Comparison of ENCODE assay signal across 8 mouse cellular contexts in genomic region chr13:74259460-74260230, GRCm38 (mm10). TPM values are rescaled to one million over a fixed set of nuclear protein-coding genes. Genes with fewer than 3 reads are reported as not detected.
DNase-seq lines count a peak whose midpoint lies in the region; ATAC-seq and TF ChIP-seq lines count a peak whose summit lies in the region.

No protein-coding gene starts in this region.

- peak overlapping the region; percentile 37 for H3K4me3 ChIP-seq in intestine, postnatal 0 days (ENCODE audit: low read depth, low read length)
- H3K4me3 ChIP-seq in limb, embryonic 13.5 days = peak overlapping the region; percentile 58
- H3K4me3 ChIP-seq in midbrain, embryonic 12.5 days = peak overlapping the region; percentile 53

- 0 out of 2 replicates have a peak overlapping the region, but pooled peaks have one; percentile 5 for H3K27ac ChIP-seq in intestine, postnatal 0 days (ENCODE audit: low read depth, low read length)
- no peak overlapping the region for H3K27ac ChIP-seq in limb, embryonic 13.5 days
- no peak overlapping the region for H3K27ac ChIP-seq in midbrain, embryonic 12.5 days (replicated peaks)

- peak overlapping the region; percentile 76 for H3K4me2 ChIP-seq in intestine, postnatal 0 days (replicated peaks; ENCODE audit: low read depth)
- peak overlapping the region; percentile 84 for H3K4me2 ChIP-seq in limb, embryonic 13.5 days (replicated peaks)
- H3K4me2 ChIP-seq in midbrain, embryonic 12.5 days (replicated peaks) = peak overlapping the region; percentile 89

- peak; percentile 85 for DNase-seq in ZHBTc4 (ENCODE audit: low read depth, low spot score)
- DNase-seq in embryo, embryonic 10.5 days (ENCODE audit: low spot score) = peak; percentile 61
- peak; percentile 67 to 78 for DNase-seq in heart, adult 18-20 months
- peak; percentile 59 for DNase-seq in right cerebral cortex, postnatal 4 days
- DNase-seq in adipocyte (ENCODE audit: low spot score) = no peak

- TF ChIP-seq CTCF in intestine, postnatal 0 days (IDR thresholded peaks at IDR 0.05; ENCODE audit: low read depth) = no peak

- ATAC-seq in intestine, postnatal 0 days = peak; percentile 79
- peak; percentile 82 for ATAC-seq in limb, embryonic 13.5 days (ENCODE audit: low FRiP score, low read depth)
- peak; percentile 84 for ATAC-seq in midbrain, embryonic 12.5 days (ENCODE audit: low FRiP score, low read depth)

- no peaks in the 10 kb centered on the region for H3K36me3 ChIP-seq in intestine, postnatal 0 days (ENCODE audit: control insufficient read depth, insufficient read depth)
- no peaks in the 10 kb centered on the region for H3K36me3 ChIP-seq in limb, embryonic 13.5 days
- no peaks in the 10 kb centered on the region for H3K36me3 ChIP-seq in midbrain, embryonic 12.5 days

- H3K4me1 ChIP-seq in intestine, postnatal 0 days (replicated peaks; ENCODE audit: control insufficient read depth, insufficient read depth, low read length) = 0 out of 2 replicates have a peak, but pooled peaks cover 4% of the 10 kb centered on the region
- H3K4me1 ChIP-seq in limb, embryonic 13.5 days = no peaks in the 10 kb centered on the region
- peaks cover 6% of the 10 kb centered on the region; the same call in 1 of the 2 replicates for H3K4me1 ChIP-seq in midbrain, embryonic 12.5 days

- peak overlapping the region; percentile 28 for H3K9ac ChIP-seq in intestine, postnatal 0 days (ENCODE audit: low read depth, low read length)
- H3K9ac ChIP-seq in limb, embryonic 13.5 days = peak overlapping the region; percentile 76
- H3K9ac ChIP-seq in midbrain, embryonic 12.5 days (replicated peaks) = peak overlapping the region; percentile 72

- 4% methylated on average over 35 of the region's 35 CpGs for WGBS in intestine, postnatal 0 days
- 4% methylated on average over 35 of the region's 35 CpGs for WGBS in limb, embryonic 13.5 days
- 3% methylated on average over 35 of the region's 35 CpGs for WGBS in midbrain, embryonic 12.5 days

- H3K27me3 ChIP-seq in intestine, postnatal 0 days (replicated peaks; ENCODE audit: control insufficient read depth, insufficient read depth, low read length) = no peaks in the 10 kb centered on the region
- no peaks in the 10 kb centered on the region; the same call in 1 of the 2 replicates for H3K27me3 ChIP-seq in limb, embryonic 13.5 days
- H3K27me3 ChIP-seq in midbrain, embryonic 12.5 days = no peaks in the 10 kb centered on the region

- no peaks in the 10 kb centered on the region for H3K9me3 ChIP-seq in intestine, postnatal 0 days (ENCODE audit: control insufficient read depth)
- H3K9me3 ChIP-seq in limb, embryonic 13.5 days = no peaks in the 10 kb centered on the region
- H3K9me3 ChIP-seq in midbrain, embryonic 12.5 days = no peaks in the 10 kb centered on the region

RNA-seq across cellular contexts. Expression of gene Ahrr, which starts 32.5 kb away (rescaled TPM):
- total RNA-seq in heart, adult 18-20 months (2021) = 1 to 10 TPM; 1.2 to 1.6 TPM
- 0.21 and 0.50 TPM in 2 replicates for polyA plus RNA-seq in intestine, postnatal 0 days (2015; fragmentation: Nextera tagmentation; extraction: Ambion mirVana)
- 1.1 and 1.3 TPM in 2 replicates for polyA plus RNA-seq in limb, embryonic 13.5 days (2015; fragmentation: Nextera tagmentation; extraction: Ambion mirVana)
- polyA plus RNA-seq in midbrain, embryonic 12.5 days (2016; fragmentation: Nextera tagmentation; extraction: Ambion mirVana) = 1.1 and 1.7 TPM in 2 replicates

RNA-seq across cellular contexts. Expression of gene Exoc3, which starts 51.1 kb away (rescaled TPM):
- 10 to 100 TPM; 45.6 to 48.6 TPM for total RNA-seq in heart, adult 18-20 months (2021)
- 41.8 and 42.8 TPM in 2 replicates for polyA plus RNA-seq in intestine, postnatal 0 days (2015; fragmentation: Nextera tagmentation; extraction: Ambion mirVana)
- 86.6 and 86.9 TPM in 2 replicates for polyA plus RNA-seq in limb, embryonic 13.5 days (2015; fragmentation: Nextera tagmentation; extraction: Ambion mirVana)
- 82.4 and 89.2 TPM in 2 replicates for polyA plus RNA-seq in midbrain, embryonic 12.5 days (2016; fragmentation: Nextera tagmentation; extraction: Ambion mirVana)

RNA-seq across cellular contexts. Expression of gene Pdcd6, which starts 57.7 kb away (rescaled TPM):
- total RNA-seq in heart, adult 18-20 months (2021) = 10 to 100 TPM; 45.5 to 49.3 TPM
- polyA plus RNA-seq in intestine, postnatal 0 days (2015; fragmentation: Nextera tagmentation; extraction: Ambion mirVana) = 312 and 334 TPM in 2 replicates
- polyA plus RNA-seq in limb, embryonic 13.5 days (2015; fragmentation: Nextera tagmentation; extraction: Ambion mirVana) = 138 and 148 TPM in 2 replicates
- polyA plus RNA-seq in midbrain, embryonic 12.5 days (2016; fragmentation: Nextera tagmentation; extraction: Ambion mirVana) = 103 and 114 TPM in 2 replicates
